Mouse (Mus musculus) hematopoietic stem cell, adult 5-6 weeks (primary cell): ENCODE measurements at regions not wholly inside any gene's neighbourhood (a gene's known extent, or its start where the extent isn't known, plus 50 kb on each side); places are given as distances from the start of the nearest gene placed in this dataset.

Experiments
- ATAC-seq, 2 experiments: fragments of 125-278 bp in 1 of 2; replicated peaks in 1 of 2; 2 replicates each; pipeline ENCODE4 v1.8.0; 2016 to 2017; ENCODE audit warnings: inconsistent platforms in 2 of 2, mild to moderate bottlenecking in 2 of 2, moderate number of reproducible peaks in 2 of 2, low read depth in 1 of 2, moderate TSS enrichment in 1 of 2; ENCODE audit not compliant: low FRiP score in 2 of 2, poor library complexity in 2 of 2, severe bottlenecking in 2 of 2, insufficient read depth in 1 of 2, low TSS enrichment in 1 of 2

DNA sequence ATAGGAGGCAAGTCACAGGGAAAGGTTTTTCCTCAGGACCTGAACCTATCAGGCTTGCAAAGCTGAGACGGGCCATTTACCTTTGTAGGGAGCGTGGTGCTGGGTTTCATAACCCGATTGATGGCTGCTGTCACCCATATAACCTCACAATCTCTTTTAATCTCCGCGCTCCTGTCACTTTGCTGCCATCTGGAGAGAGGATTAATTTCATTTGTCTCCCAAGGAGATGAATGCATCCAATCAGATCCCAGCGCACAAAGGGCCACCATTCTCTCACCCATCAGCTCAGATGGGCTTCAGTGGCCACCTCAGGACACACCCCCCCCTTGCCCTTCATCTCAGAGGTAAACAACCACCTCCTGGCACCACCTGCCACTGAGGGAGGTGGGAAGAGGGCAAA lies 67.7 kb upstream of the Nfe2l3 start:
- no peak for ATAC-seq

DNA sequence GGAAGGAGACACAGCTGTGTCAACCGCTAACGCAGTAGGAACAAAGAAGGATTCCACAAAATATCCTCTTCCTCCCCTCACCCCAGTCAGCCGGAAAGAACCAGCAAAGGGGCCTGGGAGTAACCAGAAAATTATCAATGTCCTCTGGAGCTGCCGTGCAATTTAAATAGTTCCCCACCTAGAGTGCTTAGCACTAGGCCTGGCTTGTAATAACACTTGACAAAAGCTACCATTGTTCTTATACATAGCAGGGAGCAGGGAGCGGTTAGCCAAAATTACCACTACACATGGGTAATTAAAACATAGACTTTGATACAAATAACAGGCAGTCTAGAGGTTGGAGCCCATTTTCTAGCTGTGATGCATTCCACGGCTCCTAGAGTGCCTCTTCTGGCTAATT lies 62.7 kb upstream of the Nfe2l3 start:
- no peak for ATAC-seq

DNA sequence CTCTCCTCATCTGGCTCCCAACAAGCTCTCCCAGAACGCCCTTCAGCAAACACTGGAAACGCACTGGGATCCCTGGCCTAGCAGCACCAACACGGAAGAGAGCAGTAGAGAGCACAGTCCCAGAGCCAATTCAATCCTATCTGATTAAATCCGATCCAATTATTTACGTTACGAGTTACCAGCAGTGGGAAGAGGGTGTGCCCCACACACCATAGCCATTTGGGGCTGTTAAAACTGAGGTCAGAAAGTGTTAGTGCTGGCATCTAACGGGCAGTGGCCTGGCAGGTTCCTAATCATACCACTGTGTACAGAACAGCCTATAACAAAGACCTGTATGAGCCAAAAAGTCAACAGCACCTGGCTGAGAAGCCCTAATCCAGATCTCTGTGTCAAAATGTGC lies 60.1 kb upstream of the Nfe2l3 start:
- no peak for ATAC-seq

DNA sequence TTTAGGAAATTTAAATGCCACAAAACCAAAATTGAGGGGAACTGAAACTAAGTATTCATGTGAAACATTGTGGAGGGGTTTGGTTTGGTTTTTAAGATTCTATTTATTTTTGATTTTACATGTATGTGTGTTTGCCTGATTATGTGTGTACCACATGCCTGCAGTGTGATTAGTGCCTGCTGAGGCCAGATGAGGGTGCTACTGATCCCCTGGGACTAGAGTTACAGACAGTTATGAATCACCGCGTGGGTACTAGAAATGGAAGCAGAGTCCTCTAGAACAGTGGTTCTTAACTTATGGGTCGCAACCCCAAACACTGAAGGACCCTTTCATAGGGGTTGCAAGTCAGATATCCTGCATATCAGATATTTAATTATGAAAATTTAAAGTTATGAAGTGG lies 54.0 kb upstream of the Nfe2l3 start:
- no peak for ATAC-seq

DNA sequence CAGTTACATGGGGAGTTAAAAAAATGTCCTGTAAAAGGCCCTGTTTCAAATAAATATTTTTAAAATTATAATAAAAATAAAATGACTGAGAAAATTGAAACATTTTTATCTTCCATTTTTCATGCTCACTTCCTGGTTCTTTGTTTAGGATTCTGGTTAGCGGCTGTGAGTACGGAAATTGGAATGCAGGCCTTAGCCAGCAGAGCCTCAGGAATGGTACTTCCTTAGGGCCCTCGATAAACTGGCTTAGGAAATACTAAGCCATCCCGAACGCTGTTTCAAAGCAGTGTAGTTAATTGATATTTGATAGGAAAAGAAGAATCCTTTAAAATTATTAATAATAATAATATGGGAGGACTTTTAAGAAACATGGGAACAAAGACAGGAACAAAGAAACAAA lies 53.4 kb upstream of the Nfe2l3 start:
- ATAC-seq = no peak

DNA sequence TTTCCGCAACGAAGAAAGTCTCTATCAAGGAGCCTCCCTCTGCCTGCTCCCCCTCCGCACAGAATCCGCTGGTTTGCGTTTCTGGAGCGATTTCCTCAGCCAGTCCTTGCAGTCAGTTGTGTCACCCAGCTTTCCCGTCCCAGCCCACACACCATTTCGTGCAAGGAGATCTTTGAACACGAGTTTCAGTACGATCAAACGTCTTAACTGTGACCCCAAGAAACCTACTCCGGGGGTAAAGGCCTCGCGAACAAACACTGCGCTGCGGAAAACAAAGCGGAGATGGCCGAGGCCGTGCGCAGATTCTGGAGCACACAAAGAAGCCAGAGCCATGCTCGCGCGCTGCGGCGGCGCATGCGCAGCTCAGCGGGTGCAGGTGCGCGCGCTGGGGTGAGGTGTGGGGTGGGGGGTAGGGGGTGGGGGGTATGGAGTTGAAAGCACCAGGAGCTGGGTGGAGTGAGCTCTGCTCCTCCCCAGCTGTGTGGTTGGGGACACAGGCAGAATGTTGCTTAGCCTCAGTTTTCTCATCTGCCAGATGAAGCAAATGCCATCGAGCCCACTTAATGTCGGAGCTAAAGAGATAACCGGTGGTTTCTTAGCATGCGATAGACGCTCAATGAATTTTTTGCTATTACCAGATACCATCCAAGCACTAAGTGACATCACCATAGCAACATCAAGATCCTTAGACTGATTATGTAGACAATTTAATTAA lies 52.8 kb upstream of the Nfe2l3 start:
- ATAC-seq = peak in 1 of 2 experiments; percentile 42; a peak in 1 of 4 replicates

DNA sequence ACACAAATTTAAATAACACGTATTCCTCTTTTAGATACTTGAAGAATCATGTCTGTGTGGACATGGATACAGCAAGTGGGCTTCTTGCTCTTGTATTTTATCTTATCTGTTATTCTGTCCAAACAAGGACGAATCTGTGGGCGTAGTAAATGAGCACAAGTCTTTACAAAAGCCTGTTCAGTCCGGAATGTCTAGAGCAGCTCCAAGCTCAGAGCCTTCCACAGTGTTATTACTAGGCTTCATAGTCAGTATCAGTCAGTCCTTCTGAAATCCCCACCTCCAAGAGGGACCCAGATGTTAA lies 52.2 kb upstream of the Nfe2l3 start:
- no peak for ATAC-seq

DNA sequence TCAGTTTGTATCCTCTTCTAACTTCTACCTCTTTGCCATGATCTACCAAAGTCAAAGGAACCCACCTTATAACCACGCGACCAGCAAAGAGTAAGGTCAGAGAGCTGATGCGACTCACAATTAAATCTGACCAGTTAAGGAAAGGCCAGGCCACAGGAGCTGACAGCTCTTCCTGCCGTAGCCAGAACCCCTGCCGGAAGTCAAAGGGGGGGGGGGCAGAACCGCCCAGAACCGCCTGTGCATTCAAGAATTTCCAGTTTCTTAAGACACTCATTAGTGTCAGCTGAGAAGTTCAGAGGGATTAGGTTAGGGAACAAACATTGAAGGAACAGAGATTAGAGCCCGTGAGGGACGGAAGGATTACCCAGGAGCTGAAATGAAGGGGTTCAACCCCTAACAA lies 51.0 kb upstream of the Nfe2l3 start:
- ATAC-seq = no peak
